Mouse (Mus musculus) bone marrow, adult 2 months (tissue): ENCODE measurements around the gene Notch1.

Experiments used
- CTCF ChIP-seq: fragments of 200-500 bp; IDR thresholded peaks from 2 replicates; pipeline ENCODE4 v1.5.1; 2011; ENCODE audit warnings: low read length, control low read depth; ENCODE audit not compliant: control insufficient read depth, insufficient read depth
- POLR2A ChIP-seq: fragments of 200-500 bp; IDR thresholded peaks from 2 replicates; pipeline ENCODE4 v1.6.1; 2011; ENCODE audit warnings: low read depth, mild to moderate bottlenecking, control low read depth, low read length, borderline replicate concordance; ENCODE audit not compliant: control insufficient read depth

GRCm38 (mm10) chr2:26551446-26551845, 35.0 kb upstream of the Notch1 start:
- TF ChIP-seq CTCF (no peak), POLR2A (no peak; the same call in 1 of the 2 replicates)
